Mouse (Mus musculus) thymus, adult 2 months (tissue): ENCODE measurements around the gene Atad3a. TPM values are rescaled to one million over a fixed set of nuclear protein-coding genes. Genes with fewer than 3 reads are reported as not detected.
"Not testable (repeated sequence)": the region's sequence is repeated elsewhere in the genome, so short reads cannot be mapped to it uniquely, and the experiment has no call there.

ENCODE experiments used
- DNase-seq: peaks from one replicate; pipeline ENCODE4 v3.0.0; 2021
- H3K27ac ChIP-seq: fragments of 200-500 bp; 2 replicates; pipeline ENCODE4 v1.5.1; 2012; ENCODE audit warnings: low read length, control low read depth; ENCODE audit not compliant: control insufficient read depth, insufficient read depth
- H3K27me3 ChIP-seq: fragments of 200-500 bp; 2 replicates; pipeline ENCODE4 v1.6.1; 2012; ENCODE audit warnings: mild to moderate bottlenecking, low read length, moderate library complexity, mixed read lengths; ENCODE audit not compliant: control insufficient read depth, insufficient read depth
- H3K36me3 ChIP-seq: fragments of 200-500 bp; 2 replicates; pipeline ENCODE4 v1.6.1; 2012; ENCODE audit warnings: mild to moderate bottlenecking, low read length, moderate library complexity; ENCODE audit not compliant: control insufficient read depth, insufficient read depth
- H3K4me1 ChIP-seq: fragments of 200-500 bp; replicated peaks from 2 replicates; pipeline ENCODE4 v1.6.1; 2012; ENCODE audit warnings: low read length; ENCODE audit not compliant: control insufficient read depth, insufficient read depth
- H3K4me3 ChIP-seq: fragments of 200-500 bp; 2 replicates; pipeline ENCODE4 v1.5.1; 2012; ENCODE audit warnings: mild to moderate bottlenecking, low read length, control low read depth, moderate library complexity; ENCODE audit not compliant: control insufficient read depth, insufficient read depth
- CTCF ChIP-seq: fragments of 200-500 bp; IDR thresholded peaks from 2 replicates; pipeline ENCODE4 v1.5.1; 2012; ENCODE audit warnings: mild to moderate bottlenecking, control low read depth, low read length, moderate library complexity, borderline replicate concordance; ENCODE audit not compliant: control insufficient read depth, poor library complexity, insufficient read depth; ENCODE audit errors: extremely low read depth
- POLR2A ChIP-seq: fragments of 200-500 bp; IDR thresholded peaks from 2 replicates; pipeline ENCODE4 v1.6.1; 2012; ENCODE audit warnings: mild to moderate bottlenecking, low read length, control low read depth, moderate library complexity; ENCODE audit not compliant: control insufficient read depth, poor library complexity, insufficient read depth; ENCODE audit errors: extremely low read depth
- WGBS: fragments of 180-500 bp; shearing (Covaris S2); methylation state at CpG from one replicate; pipeline ENCODE4 v1.1.7; 2018; 5-methylcytosine and 5-hydroxymethylcytosine counted together
- polyA plus RNA-seq: library from polyadenylated mRNA; depleted of rRNA; stranded (reverse); fragments of >200 nt; gene quantifications from 2 replicates; pipeline ENCODE4 v1.2.3, GENCODE M21; 2012

Atad3a gene
- polyA plus RNA-seq, 1 experiment: 87.0 TPM

DNA sequence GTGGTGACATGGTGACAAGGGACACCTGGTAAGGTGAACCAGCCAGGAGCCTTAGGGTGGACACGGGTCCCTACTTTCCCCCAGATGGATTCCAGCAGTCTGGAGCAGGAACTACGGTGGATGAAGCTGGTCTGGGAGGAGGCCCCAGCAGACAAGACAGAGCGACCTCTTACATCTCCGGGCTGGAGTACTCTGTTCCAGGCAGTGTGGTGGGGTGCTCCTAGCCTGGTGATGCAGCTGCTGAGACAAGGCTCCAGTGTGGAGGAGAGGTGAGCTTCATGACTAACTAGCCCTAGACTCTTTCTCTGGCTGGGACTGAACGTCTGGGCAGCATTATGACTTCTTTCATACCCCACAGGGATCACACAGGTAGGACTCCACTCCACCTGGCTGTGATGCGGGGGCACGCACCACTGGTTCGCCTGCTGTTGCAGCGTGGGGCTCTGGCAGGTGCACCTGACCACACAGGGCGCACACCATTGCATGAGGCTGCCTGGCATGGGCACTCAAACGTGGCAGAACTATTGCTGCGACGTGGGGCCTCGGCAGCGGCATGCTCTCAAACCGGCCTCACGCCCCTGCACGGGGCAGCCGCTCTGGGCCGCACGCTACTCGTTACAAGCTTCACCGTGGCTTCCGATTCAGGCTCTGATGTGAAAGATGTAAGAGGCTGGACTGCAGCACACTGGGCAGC lies 30.5 kb upstream of the Atad3a start:
- no peak overlapping the region for H3K4me3 ChIP-seq
- DNase-seq: no peak
- TF ChIP-seq POLR2A (no peak), CTCF (no peak)
- H3K36me3 ChIP-seq: no peaks in the 10 kb centered on the region
- no peaks in the 10 kb centered on the region for H3K4me1 ChIP-seq
- H3K27me3 ChIP-seq: no peaks in the 10 kb centered on the region
- no peak overlapping the region for H3K27ac ChIP-seq
- WGBS: 87% methylated on average over 24 of the region's 24 CpGs

DNA sequence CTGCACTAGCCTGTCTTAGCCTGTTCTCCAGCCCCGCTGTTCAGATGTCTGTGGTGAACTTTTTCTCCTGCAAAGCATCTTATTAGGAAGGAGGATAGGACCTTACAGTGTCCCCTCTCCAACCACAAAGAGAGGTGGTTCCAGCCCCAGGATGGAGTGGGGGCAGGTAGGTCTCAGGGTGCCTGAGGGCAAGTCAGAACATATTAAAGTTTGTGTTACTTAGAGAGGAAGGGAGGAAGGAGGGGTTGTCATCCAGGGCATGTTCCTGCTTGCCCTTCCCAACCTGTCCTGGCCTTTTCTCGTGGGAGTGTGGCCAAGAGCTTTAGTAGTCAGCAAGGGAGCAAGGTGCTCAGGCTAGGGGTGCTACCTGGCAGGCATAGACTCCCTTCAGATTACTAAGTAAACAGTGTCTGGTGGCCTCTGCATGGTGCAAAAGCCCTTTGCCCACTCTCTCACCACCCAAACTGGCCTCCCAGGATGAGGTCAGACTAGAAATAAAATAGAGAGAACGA lies 29.8 kb upstream of the Atad3a start:
- TF ChIP-seq CTCF: no peak
- TF ChIP-seq POLR2A: no peak
- Histone ChIP-seq H3K27ac (no peak overlapping the region), H3K36me3 (no peaks in the 10 kb centered on the region), H3K27me3 (no peaks in the 10 kb centered on the region), H3K4me3 (no peak overlapping the region), H3K4me1 (no peaks in the 10 kb centered on the region)
- WGBS: 88% methylated on average over 3 of the region's 3 CpGs
- no peak for DNase-seq

DNA sequence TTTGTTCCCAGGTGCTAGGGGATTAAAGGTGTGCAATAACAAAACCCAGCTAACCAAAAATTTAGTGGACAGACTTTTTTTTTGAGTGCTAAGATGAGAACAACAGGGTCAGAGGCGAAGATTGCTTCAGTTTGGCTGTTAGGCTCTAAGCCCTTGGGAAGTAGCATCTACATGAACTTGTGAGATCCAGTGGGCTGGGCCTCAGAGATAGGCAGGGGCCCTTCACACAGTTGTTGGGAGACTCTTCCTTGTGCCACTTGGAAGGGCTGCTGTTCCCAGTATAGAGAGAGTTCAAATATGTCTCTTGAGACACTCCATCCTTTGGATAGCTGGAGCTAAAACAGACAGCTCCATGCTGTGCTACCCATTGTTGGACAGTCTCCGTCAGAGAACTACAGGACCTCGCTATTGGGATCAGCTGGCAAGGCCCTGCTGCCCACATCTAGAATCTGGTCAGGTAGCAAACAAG lies 29.2 kb upstream of the Atad3a start, which contains the start of gene Ankrd65:
Gene Ankrd65, plus strand, starts transcription at position 419 of the 469 bp plus-strand sequence.
- Histone ChIP-seq H3K4me3 (no peak within 1 kb of the TSS), H3K27ac (no peak within 1 kb of the TSS), H3K36me3 (no peaks in the 10 kb centered on the region), H3K4me1 (no peaks in the 10 kb centered on the region), H3K27me3 (no peaks in the 10 kb centered on the region)
- no peak for TF ChIP-seq POLR2A
- TF ChIP-seq CTCF: no peak
- DNase-seq: no peak
- WGBS: 95% methylated on average over 3 of the region's 3 CpGs

DNA sequence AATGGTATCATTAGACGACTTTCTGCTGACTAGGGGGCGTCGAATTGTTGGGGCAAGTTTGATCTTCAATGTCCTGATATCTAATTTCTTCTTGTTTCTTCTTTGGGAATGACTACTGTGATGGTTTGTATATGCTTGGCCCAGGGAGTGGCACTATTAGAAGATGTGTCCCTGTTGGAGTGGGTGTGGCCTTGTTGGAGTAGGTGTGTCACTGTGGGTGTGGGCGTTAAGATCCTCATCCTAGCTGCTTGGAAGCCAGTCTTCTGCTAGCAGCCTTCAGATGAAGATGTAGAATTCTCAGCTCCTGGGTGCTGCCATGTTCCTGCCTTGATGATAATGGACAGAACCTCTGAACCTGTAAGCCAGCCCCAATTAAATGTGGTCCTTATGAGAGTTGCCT lies 27.9 kb upstream of the Atad3a start:
- DNase-seq, H3K4me1 ChIP-seq, H3K36me3 ChIP-seq, H3K27me3 ChIP-seq, H3K4me3 ChIP-seq, H3K27ac ChIP-seq: not testable (repeated sequence)
- WGBS: 93% methylated on average over 4 of the region's 4 CpGs

DNA sequence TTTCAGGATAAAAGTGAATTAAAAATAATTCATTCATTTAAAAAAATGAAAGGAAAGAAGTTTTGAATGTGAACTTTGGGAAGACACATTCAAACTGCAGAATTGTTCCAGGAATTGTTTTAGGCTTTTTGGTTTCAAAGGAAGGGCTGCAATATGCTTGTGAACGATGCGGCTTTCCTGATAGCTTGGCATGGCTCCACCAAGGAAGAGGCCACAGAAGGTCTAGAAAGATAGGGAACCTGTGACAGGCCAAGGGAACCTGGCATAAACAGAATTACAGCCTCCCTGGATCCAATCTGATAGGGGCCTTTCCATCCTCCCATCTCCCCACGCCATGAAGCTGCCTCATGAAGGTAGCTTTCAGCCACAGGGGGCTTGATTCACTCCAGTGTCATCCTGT lies 27.4 kb upstream of the Atad3a start:
- Histone ChIP-seq H3K27ac (no peak overlapping the region), H3K4me3 (no peak overlapping the region)
- whole genome bisulfite sequencing: 75% methylated on average over 3 of the region's 3 CpGs

DNA sequence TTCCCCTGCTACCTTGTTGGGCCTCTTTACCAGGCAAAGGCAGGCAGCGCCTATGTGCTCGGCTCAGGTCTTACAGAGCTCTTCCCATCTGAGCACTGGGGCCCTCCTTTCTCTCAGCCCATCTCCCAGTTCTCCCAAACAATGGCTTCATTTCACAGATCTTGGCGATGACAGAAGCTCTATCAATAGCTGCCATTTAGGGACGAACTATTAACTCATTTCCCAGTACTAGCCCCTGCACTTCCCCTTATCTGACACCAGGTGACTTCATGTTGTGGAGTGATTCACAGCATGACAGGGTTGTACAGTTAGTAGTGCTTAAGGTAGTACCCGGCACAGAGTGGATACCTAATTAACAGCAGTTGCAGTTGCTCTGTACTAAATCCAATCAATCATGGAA lies 24.9 kb upstream of the Atad3a start, which contains the start of gene Tmem88b:
Gene Tmem88b, minus strand, starts transcription at position 56 of the 400 bp plus-strand sequence.
- no peak within 1 kb of the TSS for H3K4me3 ChIP-seq

More for the DNA sequence above, 27.4 kb upstream of the Atad3a start:
- no peaks in the 10 kb centered on the region for H3K36me3 ChIP-seq
- 0 out of 2 replicates have a peak, but pooled peaks cover 5% of the 10 kb centered on the region for H3K4me1 ChIP-seq
- H3K27me3 ChIP-seq: peaks cover 4% of the 10 kb centered on the region; the same call in 1 of the 2 replicates
- no peak for TF ChIP-seq CTCF
- no peak for TF ChIP-seq POLR2A
- no peak for DNase-seq

More for the DNA sequence above, 24.9 kb upstream of the Atad3a start, which contains the start of gene Tmem88b:
- WGBS: 87% methylated on average over 5 of the region's 5 CpGs
- DNase-seq: no peak
- Histone ChIP-seq H3K27ac (no peak within 1 kb of the TSS), H3K27me3 (peaks cover 4% of the 10 kb centered on the region; the same call in 1 of the 2 replicates), H3K4me1 (0 out of 2 replicates have a peak, but pooled peaks cover 5% of the 10 kb centered on the region), H3K36me3 (no peaks in the 10 kb centered on the region)
- no peak for TF ChIP-seq CTCF
- no peak for TF ChIP-seq POLR2A
